Mouse (Mus musculus) midbrain, embryonic 16.5 days (tissue): ENCODE results near the gene Esrp2. TPM values are rescaled to one million over a fixed set of nuclear protein-coding genes. Genes with fewer than 3 reads are reported as not detected.

ENCODE experiments used
- ATAC-seq: fragments of 200-750 bp; cut with Nextera tagmentation; 2 replicates; pipeline ENCODE4 v1.8.0; 2017; ENCODE audit warnings: moderate TSS enrichment
- H3K27ac ChIP-seq: fragments of 300-500 bp; sonication (generic); 2 replicates; pipeline ENCODE4 v1.5.1; 2014; ENCODE audit warnings: mild to moderate bottlenecking, low read length, mixed read lengths
- H3K27me3 ChIP-seq: fragments of 300-500 bp; sonication (generic); 2 replicates; pipeline ENCODE4 v1.6.1; 2014; ENCODE audit warnings: low read depth, low read length, mixed read lengths; ENCODE audit not compliant: control insufficient read depth, insufficient read depth
- H3K36me3 ChIP-seq: fragments of 300-500 bp; sonication (generic); 2 replicates; pipeline ENCODE4 v1.6.1; 2014; ENCODE audit warnings: mild to moderate bottlenecking, low read length, moderate library complexity, mixed read lengths; ENCODE audit not compliant: control insufficient read depth, insufficient read depth
- H3K4me1 ChIP-seq: fragments of 300-500 bp; sonication (generic); 2 replicates; pipeline ENCODE4 v1.6.1; 2014; ENCODE audit warnings: mild to moderate bottlenecking, low read length, mixed read lengths; ENCODE audit not compliant: control insufficient read depth, insufficient read depth
- H3K4me2 ChIP-seq: fragments of 300-500 bp; sonication (generic); 2 replicates; pipeline ENCODE4 v1.6.1; 2014; ENCODE audit warnings: mild to moderate bottlenecking, low read length, mixed read lengths
- H3K4me3 ChIP-seq: fragments of 300-500 bp; sonication (generic); 2 replicates; pipeline ENCODE4 v1.5.1; 2014; ENCODE audit warnings: low read depth, mild to moderate bottlenecking, low read length, moderate library complexity, mixed read lengths
- H3K9ac ChIP-seq: fragments of 300-500 bp; sonication (generic); 2 replicates; pipeline ENCODE4 v1.6.1; 2014; ENCODE audit warnings: low read depth, low read length, mixed read lengths
- H3K9me3 ChIP-seq: fragments of 300-500 bp; sonication (generic); replicated peaks from 2 replicates; pipeline ENCODE4 v1.6.1; 2014; ENCODE audit warnings: mild to moderate bottlenecking, low read length, mixed read lengths; ENCODE audit not compliant: control insufficient read depth, poor library complexity, severe bottlenecking
- WGBS: fragments of 180-500 bp; shearing (Covaris S2); extraction: QIAGEN DNeasy Blood & Tissue Kit; methylation state at CpG from one replicate; pipeline ENCODE4 v1.1.7; 2014; 5-methylcytosine and 5-hydroxymethylcytosine counted together
- polyA plus RNA-seq: library from polyadenylated mRNA; unstranded; fragments of >200 nt; fragmentation: Nextera tagmentation; extraction: Ambion mirVana; gene quantifications from 2 replicates; pipeline ENCODE4 v1.2.1, GENCODE M21; 2015

Esrp2 gene
- 0.14 and 0.29 TPM in 2 replicates for polyA plus RNA-seq

DNA sequence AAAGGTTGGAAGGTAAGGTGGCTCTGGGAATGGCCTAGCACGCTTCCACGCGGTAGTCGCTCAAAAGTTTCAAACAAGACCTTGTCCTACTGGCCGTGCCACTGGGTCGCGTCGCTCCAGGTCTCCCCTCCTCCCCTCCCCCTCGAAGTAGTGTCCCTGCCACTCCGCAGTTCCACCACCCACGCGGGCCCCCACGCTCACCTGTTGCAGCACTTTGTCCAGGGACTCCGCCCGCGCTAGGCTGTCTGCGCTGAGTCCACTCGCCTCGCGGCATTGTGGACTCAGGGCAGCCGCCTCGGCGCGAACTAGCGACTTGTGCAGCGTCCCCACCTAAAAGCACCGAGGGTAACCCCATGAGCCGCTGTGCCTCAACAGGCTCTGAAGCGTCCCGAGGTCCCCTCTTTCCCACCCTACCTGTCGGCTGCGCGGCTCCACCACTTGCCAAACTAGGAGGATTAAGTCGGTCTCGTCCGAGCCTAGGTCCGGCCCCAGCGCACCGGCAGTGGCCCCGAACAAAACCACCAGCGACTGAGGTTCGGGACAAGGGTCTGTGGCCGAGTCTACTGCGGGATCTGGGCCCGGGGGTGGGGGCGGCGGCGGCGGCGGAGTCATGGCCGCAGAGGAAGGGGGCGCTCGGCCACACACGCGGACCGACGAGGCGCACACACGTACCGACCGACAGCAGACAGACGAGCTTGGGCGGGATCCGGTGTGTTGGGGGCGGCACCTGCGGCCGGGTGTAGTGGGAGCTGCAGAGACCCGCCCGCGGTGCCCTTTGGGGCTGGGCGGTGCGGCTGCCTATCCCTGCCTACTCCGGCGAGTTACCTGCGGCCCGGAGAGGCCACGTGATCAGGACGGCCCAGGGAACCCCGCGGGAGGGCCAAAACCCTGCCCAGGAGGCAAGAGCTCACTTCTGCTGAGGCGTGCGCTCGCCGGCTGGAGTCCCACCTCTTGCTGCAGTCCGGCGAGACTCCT is at the start of gene Esrp2:
Gene Esrp2 (minus strand): TSS at position 819 of the 975 bp plus-strand sequence.
- no peak within 1 kb of the TSS for H3K27ac ChIP-seq
- no peaks in the 10 kb centered on the region for H3K9me3 ChIP-seq
- H3K4me2 ChIP-seq = peak within 1 kb of the TSS; percentile 85
- H3K4me3 ChIP-seq = peak within 1 kb of the TSS; percentile 47
- peaks cover 61% of the 10 kb centered on the region for H3K27me3 ChIP-seq
- no peak for ATAC-seq
- H3K9ac ChIP-seq = peak within 1 kb of the TSS; percentile 59
- no peaks in the 10 kb centered on the region for H3K36me3 ChIP-seq
- peaks cover 25% of the 10 kb centered on the region for H3K4me1 ChIP-seq
- WGBS = 1% methylated on average over 81 of the region's 86 CpGs

DNA sequence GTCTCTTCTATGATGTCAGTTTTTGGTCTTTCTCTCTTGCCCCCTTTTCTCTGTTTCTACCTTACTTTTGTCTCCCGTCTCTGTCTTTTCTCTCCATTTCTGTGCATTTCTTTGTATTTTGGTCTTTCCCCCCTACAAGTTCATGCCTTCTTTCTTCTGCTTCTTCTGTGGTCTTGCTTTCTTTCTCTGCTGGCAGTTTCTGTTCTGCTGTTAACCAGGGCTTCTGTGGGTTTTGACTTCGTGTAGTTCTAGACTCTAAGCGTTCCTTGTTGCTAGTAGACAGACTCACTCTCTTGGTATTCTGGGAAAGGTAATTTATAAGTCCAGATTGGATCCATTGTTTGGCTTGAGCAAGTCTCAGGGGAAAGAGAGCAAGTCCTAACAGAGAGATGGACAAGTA is 49.6 kb upstream of the Esrp2 start:
- Histone ChIP-seq H3K27ac (no peak overlapping the region), H3K4me2 (no peak overlapping the region), H3K27me3 (no peaks in the 10 kb centered on the region), H3K4me3 (no peak overlapping the region), H3K9ac (no peak overlapping the region), H3K9me3 (no peaks in the 10 kb centered on the region), H3K4me1 (no peaks in the 10 kb centered on the region), H3K36me3 (no peaks in the 10 kb centered on the region)
- ATAC-seq = no peak
- 95% methylated on average over 3 of the region's 3 CpGs for whole genome bisulfite sequencing

DNA sequence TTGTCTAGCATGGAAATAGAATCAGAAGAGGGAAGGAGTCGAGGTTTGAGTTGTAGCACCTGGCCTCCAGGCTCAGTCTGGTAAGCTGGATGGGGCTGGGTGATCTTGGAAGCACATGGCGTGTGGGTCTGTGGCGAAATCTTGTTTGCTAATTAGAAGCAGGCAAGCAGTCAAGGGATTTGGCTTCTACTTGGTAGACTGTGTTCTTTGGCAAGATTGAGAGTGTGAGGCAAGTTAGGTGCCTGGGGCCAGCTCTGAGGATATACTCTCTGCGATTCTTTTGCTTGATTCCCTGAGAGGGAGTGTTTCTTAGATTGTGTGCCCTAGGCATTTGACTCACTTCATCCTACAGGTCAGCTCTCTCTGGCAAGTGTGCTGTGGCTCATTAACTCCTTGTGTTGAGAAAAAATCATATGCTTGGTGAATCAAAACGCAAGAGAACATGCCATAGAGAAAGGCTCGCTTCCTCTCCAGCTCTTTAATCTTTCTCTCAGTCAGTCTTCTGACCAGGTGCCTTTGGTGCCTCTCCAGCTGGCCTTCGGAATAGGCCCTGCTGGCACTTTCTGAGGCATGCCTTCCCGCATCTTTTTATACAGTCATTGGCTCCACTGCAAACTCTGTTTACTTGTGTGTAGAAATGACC is 49.0 kb upstream of the Esrp2 start:
- H3K9ac ChIP-seq = no peak overlapping the region
- H3K27me3 ChIP-seq = no peaks in the 10 kb centered on the region
- no peak overlapping the region for H3K4me2 ChIP-seq
- H3K4me3 ChIP-seq = no peak overlapping the region
- no peaks in the 10 kb centered on the region for H3K9me3 ChIP-seq
- H3K36me3 ChIP-seq = no peaks in the 10 kb centered on the region
- no peak for ATAC-seq
- no peak overlapping the region for H3K27ac ChIP-seq
- 83% methylated on average over 8 of the region's 8 CpGs for WGBS
- no peaks in the 10 kb centered on the region for H3K4me1 ChIP-seq

DNA sequence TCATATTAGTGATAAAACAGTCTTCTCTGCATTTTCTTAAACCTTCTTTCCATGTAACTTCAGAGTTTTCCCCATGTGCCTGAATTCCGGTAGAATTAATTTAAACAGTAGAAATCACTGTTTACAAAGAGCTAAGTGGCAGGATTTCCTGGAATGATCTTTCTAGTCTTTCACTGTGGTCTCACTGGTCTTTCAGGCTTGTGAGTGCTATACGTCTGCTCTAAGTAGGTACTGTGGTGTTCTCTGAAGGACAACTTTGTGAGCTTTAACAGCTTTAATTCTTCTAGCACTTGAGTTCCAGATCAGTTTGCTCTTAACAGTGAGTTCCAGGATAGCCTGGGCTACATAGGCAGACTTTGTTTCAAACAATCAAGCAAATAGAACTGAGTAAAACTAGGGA is 41.7 kb upstream of the Esrp2 start:
- ATAC-seq = no peak
- 82% methylated on average over 2 of the region's 2 CpGs for WGBS

DNA sequence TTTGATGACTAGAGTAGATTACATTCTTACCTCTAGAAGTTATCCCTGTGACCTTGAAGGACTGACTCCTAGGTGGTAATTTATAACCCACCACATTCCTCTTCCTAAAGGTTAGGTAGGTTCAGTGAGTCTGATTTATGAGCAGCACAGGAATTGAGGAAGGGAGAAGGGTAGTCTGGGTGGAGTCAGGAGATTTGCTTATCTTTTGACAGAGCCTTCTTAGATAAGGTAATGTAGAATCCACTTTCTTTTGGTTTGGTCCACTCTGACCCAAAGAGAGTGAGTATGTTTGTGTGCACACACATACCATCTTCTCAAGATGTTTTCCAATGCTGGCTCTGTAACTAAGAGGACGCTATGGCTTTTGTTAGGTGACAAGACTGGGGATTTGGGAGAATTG is 40.8 kb upstream of the Esrp2 start:
- Histone ChIP-seq H3K9ac (no peak overlapping the region), H3K4me1 (peaks cover 9% of the 10 kb centered on the region), H3K9me3 (no peaks in the 10 kb centered on the region), H3K36me3 (no peaks in the 10 kb centered on the region), H3K27ac (no peak overlapping the region), H3K4me3 (no peak overlapping the region), H3K27me3 (no peaks in the 10 kb centered on the region), H3K4me2 (no peak overlapping the region)
- ATAC-seq = no peak
- WGBS = 75% methylated on average over 1 of the region's 1 CpGs

More for the DNA sequence above, 41.7 kb upstream of the Esrp2 start:
- Histone ChIP-seq H3K27ac (no peak overlapping the region), H3K4me3 (no peak overlapping the region), H3K9me3 (no peaks in the 10 kb centered on the region), H3K4me2 (no peak overlapping the region), H3K36me3 (no peaks in the 10 kb centered on the region), H3K27me3 (no peaks in the 10 kb centered on the region), H3K4me1 (peaks cover 9% of the 10 kb centered on the region), H3K9ac (no peak overlapping the region)

DNA sequence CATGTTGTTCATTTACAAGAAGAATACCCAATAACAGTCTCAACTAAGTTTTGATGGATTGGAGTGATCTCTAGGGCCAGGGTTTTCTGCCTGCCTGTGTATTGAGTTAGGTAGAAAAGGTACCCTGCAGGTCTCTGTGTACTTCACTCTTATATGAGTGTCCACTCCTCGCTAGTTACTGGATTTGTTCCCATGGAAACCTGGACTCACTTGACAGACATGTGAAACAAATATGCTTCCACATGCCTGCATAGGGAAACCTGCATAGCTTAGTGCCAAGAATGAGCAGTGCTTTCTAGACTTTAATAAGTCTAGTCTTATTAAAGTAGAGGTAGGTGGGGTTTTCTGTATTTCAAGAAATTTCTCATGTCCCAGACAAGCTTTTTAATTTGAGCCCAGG is 40.1 kb upstream of the Esrp2 start:
- H3K4me2 ChIP-seq = no peak overlapping the region
- no peaks in the 10 kb centered on the region for H3K9me3 ChIP-seq
- no peaks in the 10 kb centered on the region for H3K36me3 ChIP-seq
- no peak overlapping the region for H3K27ac ChIP-seq
- 8% methylated on average over 1 of the region's 1 CpGs for WGBS
- no peak for ATAC-seq
- no peaks in the 10 kb centered on the region for H3K27me3 ChIP-seq
- no peak overlapping the region for H3K4me3 ChIP-seq
- H3K9ac ChIP-seq = no peak overlapping the region
- peaks cover 9% of the 10 kb centered on the region for H3K4me1 ChIP-seq

DNA sequence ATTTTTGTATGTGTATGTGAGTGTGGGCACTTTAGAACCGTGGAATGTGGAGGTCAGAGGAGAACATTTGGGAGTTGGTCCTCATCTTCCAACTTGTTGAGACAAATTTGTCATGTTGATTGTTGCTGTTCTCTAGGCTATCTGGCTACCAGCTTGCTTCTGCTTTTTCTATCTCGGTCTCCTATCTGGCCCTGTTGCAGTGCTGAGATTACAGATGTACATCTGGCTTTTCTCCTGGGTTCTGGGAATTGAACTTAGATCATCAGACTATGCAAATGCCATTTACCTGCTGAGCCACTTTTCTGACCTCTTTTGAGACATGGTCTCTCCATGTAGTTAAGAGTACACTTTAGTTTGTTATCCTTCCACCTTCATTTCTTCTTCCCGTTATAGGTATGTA is 36.8 kb upstream of the Esrp2 start:
- Histone ChIP-seq H3K36me3 (no peaks in the 10 kb centered on the region), H3K4me2 (no peak overlapping the region), H3K9ac (no peak overlapping the region), H3K27ac (no peak overlapping the region), H3K4me3 (no peak overlapping the region), H3K9me3 (no peaks in the 10 kb centered on the region), H3K27me3 (no peaks in the 10 kb centered on the region), H3K4me1 (peaks cover 14% of the 10 kb centered on the region)
- no peak for ATAC-seq
- WGBS = 97% methylated on average over 3 of the region's 3 CpGs

DNA sequence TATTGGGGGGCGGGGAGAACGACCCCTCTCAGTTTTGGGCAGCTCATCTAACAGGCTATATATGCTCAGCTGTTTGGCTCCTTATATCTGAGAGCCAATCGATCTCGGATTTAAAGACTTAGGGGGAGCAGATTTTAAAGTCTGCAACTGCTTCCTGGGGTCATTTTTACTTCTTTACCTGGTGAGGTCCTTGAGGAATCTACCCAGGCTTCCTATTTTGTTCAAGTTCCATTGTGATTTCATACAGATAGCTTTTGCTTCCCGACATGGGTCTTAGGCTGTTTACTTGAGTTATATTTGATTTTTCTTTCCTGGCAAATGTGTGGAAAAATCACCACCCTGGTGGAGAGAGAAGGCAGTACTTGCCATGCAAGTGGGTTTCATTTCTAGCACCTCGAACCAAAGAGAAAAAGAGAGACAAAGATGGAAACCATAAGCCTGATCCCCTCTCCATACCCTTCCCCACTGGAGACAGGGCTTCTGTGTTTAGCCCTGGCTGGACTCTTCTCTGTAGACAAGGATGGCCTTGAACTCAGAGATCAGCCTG is 33.2 kb upstream of the Esrp2 start:
- peak overlapping the region; percentile 94 for H3K27ac ChIP-seq
- WGBS = 36% methylated on average over 6 of the region's 6 CpGs
- H3K9ac ChIP-seq = peak overlapping the region; percentile 71
- H3K9me3 ChIP-seq = no peaks in the 10 kb centered on the region
- no peaks in the 10 kb centered on the region for H3K27me3 ChIP-seq
- peak overlapping the region; percentile 79 for H3K4me3 ChIP-seq
- H3K4me2 ChIP-seq = peak overlapping the region; percentile 67
- no peaks in the 10 kb centered on the region for H3K36me3 ChIP-seq
- no peak for ATAC-seq
- peaks cover 12% of the 10 kb centered on the region for H3K4me1 ChIP-seq
